Mouse (Mus musculus) E14TG2a.4 (cell line): ENCODE measurements around the gene Rps3a1.

ENCODE experiments used
- CTCF ChIP-seq: conservative IDR thresholded peaks from 2 replicates; pipeline ENCODE4 v1.5.1; 2014; ENCODE audit warnings: low read length
- NANOG ChIP-seq: IDR thresholded peaks from 2 replicates; pipeline ENCODE4 v1.6.1; 2014; ENCODE audit warnings: borderline replicate concordance, low read length, mixed read lengths
- POU5F1 ChIP-seq: IDR thresholded peaks from 2 replicates; pipeline ENCODE4 v1.6.1; 2014; ENCODE audit warnings: low read length, borderline replicate concordance

DNA sequence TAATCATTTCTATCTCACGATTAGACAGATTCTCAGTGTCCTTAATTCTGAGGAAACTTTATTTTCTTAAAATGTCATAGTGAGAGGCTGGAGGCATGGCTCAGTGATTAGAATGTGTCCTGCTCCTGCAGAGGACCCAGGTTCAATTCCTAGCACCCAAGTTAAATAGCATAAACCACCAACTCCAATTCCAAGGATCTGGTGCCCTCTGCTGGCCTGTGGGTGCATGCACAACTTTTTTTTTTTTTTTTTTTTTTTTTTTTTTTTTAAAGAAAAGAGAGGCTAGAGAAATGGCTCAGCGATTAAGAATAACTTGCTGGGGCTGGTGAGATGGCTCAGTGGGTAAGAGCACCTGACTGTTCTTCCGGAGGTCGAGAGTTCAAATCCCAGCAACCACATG lies 25.6 kb downstream of the Rps3a1 start:
- TF ChIP-seq CTCF (peak; percentile 62), POU5F1 (no peak), NANOG (no peak)
